Mouse (Mus musculus) left cerebral cortex, adult 8-10 months (tissue): ENCODE measurements at regions not wholly inside any gene's neighbourhood (a gene's known extent, or its start where the extent isn't known, plus 50 kb on each side); places are given as distances from the start of the nearest gene placed in this dataset.

Source experiments
- DNase-seq, 2 experiments: peaks; one replicate each; pipeline ENCODE4 v3.0.0; 2022; ENCODE audit warnings: low spot score in 2 of 2

DNA sequence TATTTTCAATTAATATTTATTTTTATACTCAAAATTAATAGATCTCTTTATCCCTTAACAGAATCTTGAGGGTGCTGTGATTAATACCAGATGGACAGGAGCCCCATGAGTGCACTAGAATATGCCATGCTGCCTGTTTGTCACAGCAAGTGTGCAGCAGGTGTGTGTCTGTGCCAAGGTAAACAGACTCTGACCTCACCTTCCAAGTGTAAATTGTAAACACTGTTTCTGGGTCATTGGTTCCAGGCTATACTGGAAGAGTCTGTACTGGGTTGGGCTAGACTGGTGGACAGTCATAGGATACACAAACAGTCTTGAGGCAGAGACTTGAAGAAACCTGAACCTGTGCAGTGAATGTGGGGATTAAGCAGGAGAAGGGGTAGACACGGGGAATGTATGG lies 422.2 kb downstream of the Gm21833 start:
- no peak for DNase-seq

DNA sequence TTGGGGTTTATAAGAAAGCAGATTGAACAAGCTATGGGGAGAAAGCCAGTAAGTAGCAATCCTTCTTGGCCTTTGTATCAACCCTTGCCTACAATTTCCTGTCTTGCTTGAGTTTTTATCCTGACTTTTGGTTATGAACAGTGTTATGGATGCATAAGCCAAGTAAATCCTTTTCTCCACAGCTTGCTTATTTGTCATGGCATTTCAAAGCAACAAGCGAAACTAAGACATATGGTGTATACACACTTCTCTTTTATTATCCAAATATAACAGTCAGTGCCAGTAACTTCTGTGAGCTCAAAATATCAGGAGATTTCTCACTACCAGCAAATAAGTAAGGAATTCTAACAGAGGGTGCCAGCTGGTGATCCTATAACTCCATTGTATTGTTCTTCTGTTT lies 426.0 kb downstream of the Gm21833 start:
- no peak for DNase-seq

GRCm38 (mm10) chr16:83271869-83272268 lies 443.7 kb downstream of the Gm21833 start:
- DNase-seq, result no peak

DNA sequence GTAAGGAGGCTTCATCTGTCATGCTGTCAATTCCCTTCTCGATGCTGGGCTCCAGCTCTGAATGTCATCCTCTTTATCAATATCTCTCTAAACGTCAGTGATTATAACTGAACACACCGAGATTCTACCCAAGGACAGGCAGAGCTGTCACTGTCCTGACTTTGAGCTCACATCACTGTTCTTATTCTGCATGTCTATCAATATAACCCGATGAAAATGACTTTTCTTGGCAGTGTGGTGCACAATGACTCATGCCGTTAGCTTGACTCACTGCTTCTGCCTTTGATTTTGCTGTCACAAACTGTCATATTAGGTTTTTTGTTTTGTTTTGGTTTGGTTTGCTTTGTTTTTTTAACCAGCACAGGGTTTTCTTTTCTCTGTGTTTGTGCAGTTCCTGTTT lies 488.1 kb downstream of the Gm21833 start:
- no peak for DNase-seq

GRCm38 (mm10) chr16:83326826-83327225 lies 498.6 kb downstream of the Gm21833 start:
- DNase-seq, result no peak

DNA sequence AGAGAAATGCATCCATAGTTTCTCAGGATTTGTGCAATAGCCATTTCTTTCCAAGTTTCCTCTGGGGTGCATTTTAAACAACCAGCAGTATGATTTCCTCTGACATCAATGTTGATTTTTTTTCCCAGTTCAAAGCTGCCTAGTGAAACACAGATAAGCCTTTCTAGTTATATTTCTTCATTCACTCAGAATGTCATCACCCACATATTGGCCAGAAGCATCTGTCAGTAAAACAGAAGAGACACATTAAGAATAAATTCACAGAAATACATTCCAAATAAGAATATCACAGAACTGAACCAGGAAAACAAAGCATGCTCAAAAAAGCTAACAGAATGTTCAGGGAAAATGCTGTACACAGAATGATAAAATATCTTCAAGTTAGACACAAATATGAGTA lies 522.9 kb downstream of the Gm21833 start:
- no peak for DNase-seq

- DNase-seq, result no peak
Observed at GRCm38 (mm10) chr16:83394581-83394980, 566.4 kb downstream of the Gm21833 start.

DNA sequence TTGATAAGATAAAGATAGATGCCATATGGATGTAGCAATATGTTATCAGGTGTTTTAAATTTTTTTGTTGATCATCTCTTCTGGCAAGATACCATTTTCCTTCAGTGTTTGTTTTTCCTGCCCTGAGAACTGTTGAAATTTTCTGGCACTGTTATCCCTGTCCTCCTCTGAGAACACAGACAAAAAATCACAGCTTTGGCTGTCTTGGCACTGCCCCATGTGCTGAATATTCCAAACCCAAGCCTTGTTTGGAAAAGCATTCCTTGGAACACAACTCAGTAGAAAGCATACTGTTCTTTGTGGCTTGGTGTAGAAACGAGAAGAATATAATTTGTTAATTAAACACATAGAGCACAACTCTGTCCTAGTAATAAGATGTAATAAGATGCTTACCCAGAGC lies 592.5 kb downstream of the Gm21833 start:
- DNase-seq, result peak; percentile 4 to 55

DNA sequence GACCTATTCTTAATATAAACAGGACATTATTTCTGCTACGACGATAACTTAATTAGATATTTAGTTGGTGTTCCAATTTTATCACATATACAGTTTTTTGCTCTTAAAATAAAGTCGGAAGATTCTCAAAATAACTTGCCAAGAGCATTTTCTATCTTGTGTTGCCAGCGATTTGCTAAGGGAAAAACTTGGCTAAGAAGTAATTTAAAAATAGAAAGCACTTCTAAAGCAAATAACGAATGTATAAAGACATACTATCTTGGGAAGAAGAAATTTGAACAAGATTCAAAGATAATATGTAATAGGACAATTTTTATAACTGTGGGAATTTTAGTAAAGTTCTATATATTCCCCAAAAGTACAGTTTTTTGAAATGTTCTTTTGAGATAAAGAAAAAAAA lies 594.9 kb downstream of the Gm21833 start:
- no peak for DNase-seq
